Mouse (Mus musculus): Measurements from ENCODE around the gene Exo1. TPM values are rescaled to one million over a fixed set of nuclear protein-coding genes. Genes with fewer than 3 reads are reported as not detected.

Gene Exo1
- 1 to 10 TPM; 1.5 to 1.8 TPM for polyA plus RNA-seq (2017; shearing (Covaris generic))

DNA sequence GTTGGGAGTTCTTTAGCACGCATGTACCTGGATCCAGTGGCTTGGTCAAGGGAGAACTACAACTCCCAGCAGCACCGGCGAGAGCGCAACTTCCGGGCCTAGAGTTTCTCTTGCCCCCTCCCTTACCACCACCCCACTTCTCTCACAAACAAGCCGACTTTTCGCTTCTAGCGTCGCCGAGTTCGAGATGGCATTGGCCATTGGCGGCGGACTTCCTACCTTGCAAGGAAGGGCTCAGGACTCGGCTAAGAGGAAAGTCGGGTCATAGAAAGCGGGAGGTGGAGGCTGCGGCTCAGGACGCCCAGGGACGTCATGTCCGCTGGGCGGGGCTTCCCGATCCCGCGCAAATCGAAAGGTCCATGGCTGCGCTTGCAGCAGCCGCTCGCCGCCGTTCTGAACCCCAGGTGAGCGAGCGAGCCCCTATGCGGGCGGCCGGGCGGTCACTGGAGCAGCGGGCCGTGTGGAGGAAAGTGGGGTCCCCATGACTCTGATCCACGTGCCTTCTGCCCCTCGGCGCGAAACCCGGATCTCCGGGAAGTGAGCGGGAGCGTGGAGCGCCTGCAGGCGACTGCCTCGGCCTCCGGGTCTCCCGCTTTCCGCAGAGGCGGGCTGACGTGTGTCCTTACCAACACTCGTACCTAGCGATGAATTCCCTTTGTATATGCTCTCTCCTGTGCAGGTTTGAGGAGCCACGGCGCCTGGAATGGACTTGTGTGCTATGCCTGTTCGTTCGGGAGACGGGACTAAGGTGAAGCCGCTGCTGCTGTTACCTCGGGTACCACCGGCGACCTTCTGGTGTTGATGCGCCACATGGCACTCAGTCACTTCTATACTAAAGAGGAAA is at the start of gene Exo1:
Gene Exo1, plus strand, starts transcription at position 129 of the 844 bp plus-strand sequence.

DNA sequence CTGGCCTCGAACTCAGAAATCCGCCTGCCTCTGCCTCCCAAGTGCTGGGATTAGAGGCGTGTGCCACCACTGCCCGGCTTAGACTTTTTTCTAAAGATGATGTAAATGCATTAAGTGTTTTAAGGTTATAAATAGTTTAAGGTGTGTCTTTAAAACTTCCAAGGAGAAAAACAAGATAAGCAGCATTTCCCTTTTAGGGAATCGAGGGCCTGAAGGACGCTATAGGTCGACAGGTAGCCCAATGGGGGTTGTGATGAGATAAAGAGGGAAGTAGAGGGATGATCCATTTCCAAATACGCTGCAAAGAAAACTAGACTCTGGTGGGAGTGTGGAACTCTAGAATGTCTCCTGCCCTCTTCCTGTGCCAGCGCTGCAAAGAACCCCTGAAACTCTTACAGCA is 39.6 kb downstream of the Exo1 start, which contains the start of gene Gm38100:
Gene Gm38100, plus strand, starts transcription at position 301 of the 400 bp plus-strand sequence.

Other genes starting within 250 kb of the Exo1 start
- under 1 TPM in 1 of 2 experiments, not detected in 1; 0.22 TPM for gene Opn3, start 187.8 kb upstream of the Exo1 start, polyA plus RNA-seq (2017; shearing (Covaris generic))
- gene Chml, start 187.7 kb upstream of the Exo1 start, polyA plus RNA-seq (2017; shearing (Covaris generic)) = 1 to 10 TPM; 1.3 to 2.0 TPM
- not detected for gene Wdr64, start 182.0 kb upstream of the Exo1 start, polyA plus RNA-seq (2017; shearing (Covaris generic))
- gene Gm38100, start 39.7 kb downstream of the Exo1 start, polyA plus RNA-seq (2017; shearing (Covaris generic)) = 1 to 10 TPM in 1 of 2 experiments, under 1 TPM in 1; 0.30 to 2.3 TPM
- 1 to 10 TPM in 1 of 2 experiments, under 1 TPM in 1; 0.52 to 1.3 TPM for gene Rbm8a2, start 98.5 kb downstream of the Exo1 start, polyA plus RNA-seq (2017; shearing (Covaris generic))